Mouse (Mus musculus): ENCODE results near the gene Olfr417.
"Not testable (repeated sequence)": the region's sequence is repeated elsewhere in the genome, so short reads cannot be mapped to it uniquely, and the experiment has no call there.

Gene Olfr417

DNA sequence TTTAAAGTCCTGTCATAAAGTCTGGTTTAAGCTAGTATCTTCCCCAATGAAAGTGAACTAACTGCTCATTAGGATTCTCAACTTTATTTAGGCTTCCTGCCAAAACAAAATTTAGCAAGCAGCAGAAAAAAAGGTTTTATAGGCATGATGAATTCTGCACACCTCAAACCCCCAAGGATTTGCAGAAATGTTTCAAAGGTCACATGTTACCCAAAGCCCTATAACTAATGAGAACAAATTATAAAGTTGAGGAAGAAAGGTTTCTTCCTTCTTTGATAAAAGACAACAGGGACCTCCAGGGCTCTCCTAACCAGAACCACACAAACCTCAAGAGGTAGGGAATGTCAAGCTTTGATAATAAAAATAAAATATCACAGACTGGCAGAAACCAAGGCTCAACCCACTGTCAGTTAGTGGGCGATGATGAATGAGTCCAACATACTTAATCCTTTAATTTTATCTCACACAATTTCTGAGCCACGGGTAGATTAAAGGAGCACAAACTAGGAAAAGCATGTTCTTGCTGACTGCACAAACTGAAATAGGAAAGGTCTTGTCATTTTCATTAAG, at the start of gene Olfr417:
Gene Olfr417, plus strand, starts transcription at position 241 of the 570 bp plus-strand sequence.
- CTCF ChIA-PET, result no interaction called here

DNA sequence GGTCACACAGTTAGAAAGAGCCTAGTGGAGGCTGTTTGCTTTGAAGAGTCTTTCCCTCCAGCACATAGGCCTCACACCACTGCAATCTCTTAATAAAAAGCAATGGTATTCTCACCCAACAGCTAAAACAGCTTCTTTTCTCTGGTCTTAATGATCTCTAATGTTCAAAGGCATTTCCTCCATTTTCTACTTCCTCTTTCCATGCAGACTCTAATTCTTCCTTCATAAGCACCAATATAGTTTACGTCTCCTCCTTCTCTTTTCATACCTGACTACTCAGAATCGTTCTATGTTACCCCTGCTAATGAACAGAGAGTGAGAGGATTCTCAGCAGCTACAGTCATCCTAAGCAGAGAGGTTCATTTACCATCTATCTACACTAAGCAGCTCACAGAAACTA, 47.6 kb upstream of the Olfr417 start:
- CTCF ChIA-PET, result no interaction called here

DNA sequence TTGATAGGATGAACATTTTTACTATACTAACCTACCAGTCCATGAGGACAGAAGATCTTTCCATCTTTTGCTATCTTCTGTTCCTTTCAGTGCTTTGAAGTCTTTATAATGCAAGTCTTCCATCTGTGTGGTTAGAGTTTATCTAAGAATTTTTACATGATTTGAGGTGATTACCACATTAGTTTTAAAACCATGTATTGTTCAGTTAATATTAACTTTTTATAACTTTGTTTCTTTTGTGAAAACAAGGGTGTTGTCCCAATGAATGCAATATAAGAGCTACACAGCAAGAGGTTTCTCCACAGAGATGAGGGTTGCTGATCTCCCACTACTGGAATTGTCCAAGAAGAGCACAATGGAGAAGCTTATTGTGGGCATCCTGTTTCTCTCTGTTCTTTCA, 34.7 kb upstream of the Olfr417 start, which contains the start of gene Mptx1:
Gene Mptx1, plus strand, starts transcription at position 301 of the 400 bp plus-strand sequence.
- CTCF ChIA-PET, result no interaction called here

DNA sequence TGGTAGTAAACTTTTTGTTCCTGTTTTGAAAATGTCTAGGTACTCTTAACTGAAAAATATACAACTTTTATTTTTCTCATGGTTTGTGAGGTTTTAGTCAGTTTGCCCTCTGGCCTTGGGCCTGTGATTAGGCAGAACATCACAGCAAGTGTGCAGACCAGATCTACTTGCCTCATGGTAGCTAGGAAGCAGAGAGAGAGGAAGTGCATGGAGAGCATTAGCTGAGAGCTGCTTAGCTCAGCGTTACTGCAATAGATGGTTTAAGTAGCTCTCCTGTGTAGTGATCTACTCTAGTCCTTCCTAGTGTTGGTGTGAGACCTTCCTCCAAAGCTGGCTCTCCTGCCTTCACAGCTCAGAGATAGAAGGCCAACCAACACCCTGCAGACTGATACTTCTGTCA, 11.3 kb upstream of the Olfr417 start:
- CTCF ChIA-PET, result not testable (repeated sequence)

DNA sequence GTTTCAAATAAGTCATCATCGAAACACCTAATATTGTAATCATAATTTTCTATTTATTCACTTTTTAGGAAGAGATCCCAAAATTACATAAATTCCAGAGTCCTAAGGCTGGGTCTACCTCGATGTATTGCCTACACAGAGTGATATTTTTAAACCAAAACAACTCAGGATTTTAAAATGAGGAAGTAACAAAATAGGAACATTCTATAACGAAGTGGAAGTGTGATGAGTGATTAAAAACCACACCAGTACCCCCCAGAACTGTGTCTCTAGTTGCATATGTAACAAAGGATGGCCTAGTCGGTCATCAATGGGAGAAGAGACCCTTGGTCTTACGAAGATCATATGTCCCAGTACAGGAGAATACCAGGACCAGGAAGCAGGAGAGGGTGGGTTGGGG, 10.3 kb upstream of the Olfr417 start:
- CTCF ChIA-PET, result no interaction called here

DNA sequence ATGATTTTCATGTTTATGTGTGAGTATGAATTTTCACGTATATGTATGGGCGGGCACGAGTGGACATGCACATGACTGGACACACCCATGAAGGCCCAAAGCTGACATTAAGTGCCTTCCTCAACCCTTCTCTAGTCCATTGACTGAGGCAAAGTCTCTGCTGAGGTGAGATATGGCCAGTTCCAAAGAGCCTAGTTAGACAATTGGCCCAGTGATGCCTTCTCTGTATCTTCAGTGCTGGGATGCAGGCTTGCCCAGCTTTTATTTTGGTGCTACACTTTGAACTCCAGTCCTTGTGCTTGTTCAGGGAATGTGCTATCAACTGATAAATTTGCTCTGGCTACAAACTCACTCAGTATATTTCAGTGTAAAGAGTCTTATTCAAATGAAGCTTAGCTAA, 8.9 kb downstream of the Olfr417 start:
- CTCF ChIA-PET, result no interaction called here

DNA sequence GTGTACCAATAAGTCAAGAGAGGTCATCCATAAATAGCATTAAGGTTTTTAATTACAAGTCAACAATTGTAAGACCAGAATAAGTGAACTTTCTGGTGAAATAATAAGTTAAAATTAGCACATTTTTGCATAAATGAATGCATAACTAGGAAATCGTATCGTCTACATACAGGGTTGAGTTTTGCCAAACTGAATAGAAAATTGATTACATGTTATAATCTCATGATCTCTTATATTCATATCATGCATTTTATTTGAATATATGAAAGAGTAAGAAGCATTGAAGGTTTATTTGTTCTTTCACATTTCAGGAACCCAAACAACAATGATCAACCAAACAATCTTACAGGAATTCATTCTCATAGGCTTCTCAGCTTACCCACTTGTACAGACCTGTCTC, 25.8 kb downstream of the Olfr417 start, which contains the start of gene Olfr248:
Gene Olfr248, plus strand, starts transcription at position 301 of the 400 bp plus-strand sequence.
- CTCF ChIA-PET, result no interaction called here

DNA sequence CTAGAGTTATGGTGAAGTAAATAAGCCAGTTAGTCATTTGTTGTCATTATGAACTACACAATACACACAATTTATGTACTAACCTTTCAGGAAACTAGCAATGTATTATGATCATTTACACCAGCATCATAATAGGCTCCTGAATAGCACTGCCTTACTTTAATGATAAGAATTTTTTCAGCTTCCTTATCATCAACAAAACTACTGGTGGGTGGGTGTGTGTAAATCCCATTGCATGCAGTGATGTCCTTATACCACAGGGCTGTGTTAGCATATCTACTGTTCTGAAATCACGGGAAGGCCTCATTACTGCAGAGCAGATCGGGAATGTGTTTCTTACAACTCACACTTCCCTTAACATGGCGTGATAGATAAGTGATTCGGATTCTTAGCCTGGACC, 58.0 kb downstream of the Olfr417 start:
- CTCF ChIA-PET, result no interaction called here

DNA sequence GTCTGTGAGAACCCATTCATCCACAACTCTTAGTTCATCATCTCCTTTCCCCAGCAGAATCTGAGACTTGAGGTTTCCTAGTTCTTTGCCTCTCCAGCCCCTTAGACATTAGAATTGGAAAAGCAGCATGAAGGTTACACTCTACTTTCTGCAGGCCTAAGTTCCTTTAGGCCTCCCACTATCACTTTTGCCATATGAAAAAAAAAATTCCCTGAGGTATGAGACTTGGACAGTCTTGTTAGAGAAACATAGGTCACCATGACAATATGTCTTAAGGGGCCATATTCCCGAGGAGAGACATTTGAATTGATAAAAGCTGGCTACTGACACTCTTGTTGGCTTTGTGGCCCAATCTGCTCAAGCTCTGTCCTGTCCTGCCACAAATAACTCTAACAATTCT, 58.8 kb downstream of the Olfr417 start, which contains the start of gene Olfr414:
Gene Olfr414, plus strand, starts transcription at position 301 of the 400 bp plus-strand sequence.
- CTCF ChIA-PET, result no interaction called here

All from spleen, embryonic (tissue).